Mouse (Mus musculus) gastrocnemius, postnatal 36 days (tissue): ENCODE data around the gene Ankrd24. TPM values are rescaled to one million over a fixed set of nuclear protein-coding genes. Genes with fewer than 3 reads are reported as not detected.
A peak's percentile ranks its signal among the peaks of the same experiment; 100 is the strongest.
"Not testable (repeated sequence)": the region's sequence is repeated elsewhere in the genome, so short reads cannot be mapped to it uniquely, and the experiment has no call there.

Experiments
- DNase-seq, 2 experiments: peaks; one replicate each; pipeline ENCODE4 v3.0.0; 2022
- intact Hi-C: fragments of 180-260 bp; cut with DNase I; formaldehyde crosslinking; loops from one replicate; pipeline ENCODE4 v1.15.1; 2025
- total RNA-seq, 2 experiments: library from RNA; stranded (reverse); gene quantifications; 2 replicates each; pipeline ENCODE4 v1.2.3; 2021

Ankrd24 gene
- total RNA-seq, 2 experiments from 2014 or later = 7.0 to 8.7 TPM

GRCm38 (mm10) chr10:81604968-81605665, 23.2 kb upstream of the Ankrd24 start:
- peak; percentile 82 to 83 for DNase-seq
- intact Hi-C loops = loop anchor here (2.0 to 5.0 kb wide), 3 partner anchors 40 to 108 kb away; partner anchors contain the start of gene Ncln

DNA sequence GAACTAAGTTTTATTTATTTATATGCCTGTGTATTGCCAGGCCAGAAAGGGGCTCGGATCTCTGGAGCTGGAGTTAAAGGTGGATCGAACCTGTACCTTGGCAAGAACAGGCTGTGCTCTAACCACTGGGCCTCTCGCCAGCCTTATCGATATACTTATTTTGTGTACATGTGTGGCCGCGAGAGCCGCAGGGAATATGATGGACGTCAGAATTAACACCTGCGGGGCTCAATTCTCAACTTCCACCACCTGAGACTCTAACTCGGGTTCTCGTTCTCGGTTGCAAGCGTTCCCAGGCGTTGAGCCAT, 22.7 kb upstream of the Ankrd24 start:
- intact Hi-C loops = loop anchor here (2.0 kb wide), 1 partner anchor 41 kb away; no protein-coding TSS in a partner anchor
- DNase-seq = no peak

DNA sequence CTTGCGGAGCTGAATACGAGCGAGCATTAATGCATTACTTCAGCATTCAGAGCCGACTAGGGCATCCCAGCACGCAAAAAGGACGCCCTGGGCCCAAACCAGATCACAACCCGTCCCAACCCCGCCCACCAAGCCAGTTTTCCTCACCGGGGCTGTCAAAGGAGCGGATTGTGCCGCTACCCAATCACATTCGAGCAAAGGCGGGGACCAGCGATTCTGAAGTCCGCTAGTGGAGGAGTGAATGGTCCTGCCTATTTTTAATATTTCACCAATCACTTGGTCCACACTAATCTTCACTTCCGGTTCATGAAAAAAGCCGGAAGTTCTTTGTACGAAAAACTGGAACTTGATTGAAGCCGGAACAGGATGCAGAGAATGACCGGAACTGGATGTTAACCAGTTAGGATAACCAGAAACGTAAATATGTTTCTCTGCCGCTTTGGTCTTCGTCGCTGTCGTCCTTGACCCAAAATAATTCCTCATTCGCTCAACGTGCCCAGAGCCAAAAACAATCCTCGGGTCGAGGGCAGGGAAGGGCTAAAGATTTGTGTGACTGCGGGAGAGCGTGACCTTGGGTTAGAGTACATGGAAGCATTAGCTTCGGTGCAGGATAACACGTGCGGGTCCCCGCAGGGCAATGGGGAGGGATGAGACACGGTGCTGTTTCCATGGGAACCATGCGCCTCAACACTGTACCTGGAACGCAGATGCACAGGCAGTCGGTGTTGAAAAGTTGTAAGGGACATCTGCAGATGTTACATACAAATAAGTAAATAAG, 22.2 kb upstream of the Ankrd24 start, which contains the start of gene BC025920:
TSS of gene BC025920 (plus strand) at position 297 of the 778 bp plus-strand sequence.
- intact Hi-C loops = loop anchor here (2.0 kb wide), 1 partner anchor 41 kb away; no protein-coding TSS in a partner anchor
- DNase-seq = peak; percentile 83 to 94

GRCm38 (mm10) chr10:81608308-81608707, 20.0 kb upstream of the Ankrd24 start:
- no peak for DNase-seq
- intact Hi-C loops = no loop called here

GRCm38 (mm10) chr10:81612779-81613178, 15.6 kb upstream of the Ankrd24 start:
- no peak for DNase-seq
- intact Hi-C loops = no loop called here

DNA sequence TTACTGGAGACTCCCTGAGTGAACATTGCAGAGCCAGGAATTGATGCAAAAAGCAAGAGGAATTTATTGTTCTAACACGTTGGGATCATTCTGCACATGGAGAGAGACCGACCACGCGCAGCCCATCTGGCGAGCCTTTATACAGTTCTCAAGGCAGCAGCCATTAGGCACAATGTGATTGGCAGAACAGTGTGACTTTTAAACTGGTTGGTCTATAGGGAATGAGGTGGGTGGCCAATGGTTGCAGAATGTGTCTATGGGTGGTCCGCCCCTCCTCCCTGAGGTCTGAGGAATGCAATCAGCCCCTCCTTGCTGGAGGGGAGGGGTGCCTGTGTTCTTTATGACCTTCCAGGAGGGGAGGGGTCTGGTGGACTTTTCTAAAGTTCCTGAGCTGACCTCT, 12.9 kb upstream of the Ankrd24 start:
- no peak for DNase-seq
- intact Hi-C loops = no loop called here

GRCm38 (mm10) chr10:81619976-81620375, 8.4 kb upstream of the Ankrd24 start:
- intact Hi-C loops = loop anchor here (10.0 kb wide), 1 partner anchor 555 kb away; no protein-coding TSS in a partner anchor

GRCm38 (mm10) chr10:81620786-81621185, 7.6 kb upstream of the Ankrd24 start:
- intact Hi-C loops = loop anchor here (10.0 kb wide), 1 partner anchor 554 kb away; no protein-coding TSS in a partner anchor
- DNase-seq = no peak

More at GRCm38 (mm10) chr10:81619976-81620375, 8.4 kb upstream of the Ankrd24 start:
- no peak for DNase-seq

DNA sequence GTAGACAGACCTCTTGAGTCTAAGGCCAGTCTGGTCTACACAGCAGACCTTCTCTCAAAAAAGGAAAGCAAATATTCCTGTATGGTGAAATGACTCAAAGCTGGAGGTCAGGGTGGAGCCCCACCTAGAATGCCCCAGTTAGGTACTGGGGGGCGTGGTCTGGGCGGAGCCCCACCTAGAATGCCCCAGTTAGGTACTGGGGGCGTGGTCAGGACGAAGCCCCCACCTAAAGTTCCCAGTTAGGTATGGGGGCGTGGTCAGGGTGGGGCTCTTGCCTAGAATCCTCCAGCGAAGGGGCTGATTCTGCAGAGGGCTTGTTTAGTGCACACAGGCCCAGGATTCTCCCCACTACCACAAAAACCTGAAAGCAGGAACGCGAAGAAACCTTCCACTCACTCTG, 4.9 kb upstream of the Ankrd24 start:
- intact Hi-C loops = loop anchor here (10.0 kb wide), 1 partner anchor 551 kb away; no protein-coding TSS in a partner anchor
- DNase-seq = no peak

- intact Hi-C loops = loop anchor here (10.0 kb wide), 1 partner anchor 548 kb away; no protein-coding TSS in a partner anchor
These were observed 2.0 kb upstream of the Ankrd24 start for GRCm38 (mm10) chr10:81626101-81626993.

GRCm38 (mm10) chr10:81626994-81627835, 1.1 kb upstream of the Ankrd24 start, which contains the start of gene Sirt6:
Gene Sirt6, minus strand, starts transcription at chr10:81627797.
- intact Hi-C loops = loop anchor here (10.0 kb wide), 1 partner anchor 548 kb away; no protein-coding TSS in a partner anchor

More at GRCm38 (mm10) chr10:81626101-81626993, 2.0 kb upstream of the Ankrd24 start:
- DNase-seq = no peak

GRCm38 (mm10) chr10:81627836-81628220, 512 bp upstream of the Ankrd24 start:
- DNase-seq = no peak
- intact Hi-C loops = loop anchor here (2.0 to 10.0 kb wide), 2 partner anchors 15 to 547 kb away; no protein-coding TSS in a partner anchor

More at GRCm38 (mm10) chr10:81626994-81627835, 1.1 kb upstream of the Ankrd24 start, which contains the start of gene Sirt6:
- peak; percentile 88 to 90 for DNase-seq

- peak; percentile 63 to 68 for DNase-seq
- intact Hi-C loops = no loop called here
These were observed 5.1 kb downstream of the Ankrd24 start for GRCm38 (mm10) chr10:81633253-81634099.

DNA sequence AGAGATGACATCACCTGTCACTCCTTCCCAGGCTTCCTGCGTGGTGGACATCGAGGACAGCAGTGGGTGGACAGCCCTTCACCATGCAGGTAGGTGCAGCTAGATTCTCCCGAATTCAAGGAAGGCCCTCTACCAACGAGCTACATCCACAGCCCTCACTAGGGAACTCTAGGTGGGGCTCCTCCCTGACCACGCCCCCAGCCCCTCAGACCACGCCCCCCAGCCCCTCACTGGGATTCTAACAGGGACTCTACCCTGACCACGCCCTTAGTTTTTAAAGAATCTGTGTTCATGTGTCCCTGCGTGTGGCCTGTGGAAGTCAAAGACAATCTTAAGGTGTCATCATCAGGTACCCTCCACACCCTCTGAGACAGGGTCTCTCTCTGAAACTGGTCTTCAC, 8.0 kb downstream of the Ankrd24 start:
- DNase-seq = no peak
- intact Hi-C loops = no loop called here

GRCm38 (mm10) chr10:81638101-81638500, 9.8 kb downstream of the Ankrd24 start:
- intact Hi-C loops = no loop called here

GRCm38 (mm10) chr10:81640825-81641224, 12.5 kb downstream of the Ankrd24 start:
- intact Hi-C loops, DNase-seq: not testable (repeated sequence)

More at GRCm38 (mm10) chr10:81638101-81638500, 9.8 kb downstream of the Ankrd24 start:
- DNase-seq = no peak

DNA sequence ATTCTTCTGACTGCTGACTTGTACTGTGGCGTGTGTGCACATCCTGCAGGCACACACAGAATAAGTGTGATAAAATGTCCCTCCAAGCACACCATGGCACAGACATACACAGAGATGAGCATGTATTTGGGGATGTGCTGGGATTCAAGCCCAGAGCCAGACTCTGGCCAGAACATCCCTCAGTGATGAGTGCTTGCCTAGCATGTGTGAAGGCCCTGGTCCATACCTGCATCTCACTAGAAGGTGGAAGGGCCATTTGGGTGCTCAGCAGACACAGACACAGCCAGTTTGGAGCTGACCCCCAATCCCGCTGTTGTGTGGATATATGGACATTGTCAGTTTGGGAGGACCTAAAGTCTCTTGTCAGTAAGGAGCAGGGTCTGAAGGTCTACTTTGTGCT, 13.2 kb downstream of the Ankrd24 start:
- intact Hi-C loops = no loop called here
- peak in 1 of 2 experiments; percentile 8 for DNase-seq
